Mouse (Mus musculus): ENCODE measurements around the gene Clpx. TPM values are rescaled to one million over a fixed set of nuclear protein-coding genes. Genes with fewer than 3 reads are reported as not detected.

Gene Clpx
- polyA plus RNA-seq, 1 experiment = 4.0 TPM

- TF ChIP-seq POLR2A (IDR thresholded peaks at IDR 0.05; ENCODE audit: low read depth, low read length) = no peak
- no peak for TF ChIP-seq CTCF (IDR thresholded peaks at IDR 0.05; ENCODE audit: extremely low read depth, insufficient read depth, insufficient read length, insufficient replicate concordance)
- DNase-seq (ENCODE audit: low read depth in 1 of 2, low spot score in 2 of 2) = no peak
- H3K36me3 ChIP-seq (ENCODE audit: control insufficient read depth, insufficient read depth, low read length) = no peaks in the 10 kb centered on the region; the same call in 1 of the 2 replicates
- 91% methylated on average over 5 of the region's 5 CpGs for WGBS
- no peak overlapping the region for H3K4me3 ChIP-seq (ENCODE audit: extremely low read depth, insufficient read depth, insufficient read length)
- no peaks in the 10 kb centered on the region for H3K4me1 ChIP-seq (ENCODE audit: control insufficient read depth, insufficient read depth, insufficient read length)
- no peak overlapping the region for H3K27ac ChIP-seq (ENCODE audit: insufficient read depth, low read length)
- H3K27me3 ChIP-seq (ENCODE audit: control insufficient read depth, insufficient read depth, low read length) = no peaks in the 10 kb centered on the region
Observed at GRCm38 (mm10) chr9:65374468-65375162, 80.6 kb downstream of the Clpx start.

- DNase-seq (ENCODE audit: low read depth in 1 of 2, low spot score in 2 of 2) = no peak
- TF ChIP-seq CTCF (IDR thresholded peaks at IDR 0.05; ENCODE audit: extremely low read depth, insufficient read depth, insufficient read length, insufficient replicate concordance) (no peak), POLR2A (IDR thresholded peaks at IDR 0.05; ENCODE audit: low read depth, low read length) (no peak)
- no peak overlapping the region for H3K4me3 ChIP-seq (ENCODE audit: extremely low read depth, insufficient read depth, insufficient read length)
- H3K27ac ChIP-seq (ENCODE audit: insufficient read depth, low read length) = no peak overlapping the region
- no peaks in the 10 kb centered on the region for H3K4me1 ChIP-seq (ENCODE audit: control insufficient read depth, insufficient read depth, insufficient read length)
- no peaks in the 10 kb centered on the region; the same call in 1 of the 2 replicates for H3K36me3 ChIP-seq (ENCODE audit: control insufficient read depth, insufficient read depth, low read length)
- no peaks in the 10 kb centered on the region for H3K27me3 ChIP-seq (ENCODE audit: control insufficient read depth, insufficient read depth, low read length)
- WGBS = 85% methylated on average over 9 of the region's 9 CpGs
Observed at GRCm38 (mm10) chr9:65375163-65375934, 81.3 kb downstream of the Clpx start.

Other genes with a start within 250 kb of the Clpx start
- 1.4 and 1.9 TPM in 2 replicates for gene Igdcc4, start 192.8 kb upstream of the Clpx start, polyA plus RNA-seq (2012; rRNA removed)
- 0.27 and 0.30 TPM in 2 replicates for gene Igdcc3, start 153.1 kb upstream of the Clpx start, polyA plus RNA-seq (2012; rRNA removed)
- gene Parp16, start 98.9 kb upstream of the Clpx start, polyA plus RNA-seq (2012; rRNA removed) = 7.4 and 9.1 TPM in 2 replicates
- 2.5 and 4.1 TPM in 2 replicates for gene Cilp, start 29.1 kb upstream of the Clpx start, polyA plus RNA-seq (2012; rRNA removed)
- 9.9 and 15.7 TPM in 2 replicates for gene Pdcd7, start 51.8 kb downstream of the Clpx start, polyA plus RNA-seq (2012; rRNA removed)
- 0.41 and 0.54 TPM in 2 replicates for gene Ubap1l, start 66.8 kb downstream of the Clpx start, polyA plus RNA-seq (2012; rRNA removed)
- gene Kbtbd13, start 97.4 kb downstream of the Clpx start, polyA plus RNA-seq (2012; rRNA removed) = 0.05 TPM in 2 replicates
- gene Rasl12, start 104.2 kb downstream of the Clpx start, polyA plus RNA-seq (2012; rRNA removed) = 4.5 and 4.8 TPM in 2 replicates
- not detected in 2 replicates for gene Slc51b, start 128.7 kb downstream of the Clpx start, polyA plus RNA-seq (2012; rRNA removed)
- 7.8 and 9.5 TPM in 2 replicates for gene Mtfmt, start 141.5 kb downstream of the Clpx start, polyA plus RNA-seq (2012; rRNA removed)
- 14.1 TPM in 2 replicates for gene Spg21, start 166.7 kb downstream of the Clpx start, polyA plus RNA-seq (2012; rRNA removed)
- 0.11 and 0.14 TPM in 2 replicates for gene Ankdd1a, start 225.9 kb downstream of the Clpx start, polyA plus RNA-seq (2012; rRNA removed)

All from spleen, adult 2 months (tissue).